Mouse (Mus musculus) embryonic facial prominence, embryonic 12.5 days (tissue): Measurements from ENCODE around the gene Slc6a16. TPM values are rescaled to one million over a fixed set of nuclear protein-coding genes. Genes with fewer than 3 reads are reported as not detected.

Source experiments
- ATAC-seq: fragments of 200-750 bp; cut with Nextera tagmentation; 2 replicates; pipeline ENCODE4 v1.8.0; 2017; ENCODE audit not compliant: insufficient number of reproducible peaks, insufficient read depth, low FRiP score, low TSS enrichment
- H3K27ac ChIP-seq: fragments of 300-500 bp; sonication (generic); 2 replicates; pipeline ENCODE4 v1.5.1; 2016; ENCODE audit warnings: mild to moderate bottlenecking
- H3K27me3 ChIP-seq: fragments of 300-500 bp; sonication (generic); 2 replicates; pipeline ENCODE4 v1.6.1; 2016; ENCODE audit warnings: mild to moderate bottlenecking, moderate library complexity
- H3K36me3 ChIP-seq: fragments of 300-500 bp; sonication (generic); 2 replicates; pipeline ENCODE4 v1.6.1; 2016; ENCODE audit warnings: mild to moderate bottlenecking
- H3K4me1 ChIP-seq: fragments of 300-500 bp; sonication (generic); 2 replicates; pipeline ENCODE4 v1.6.1; 2016
- H3K4me2 ChIP-seq: fragments of 300-500 bp; sonication (generic); replicated peaks from 2 replicates; pipeline ENCODE4 v1.6.1; 2016; ENCODE audit warnings: mild to moderate bottlenecking, moderate library complexity
- H3K4me3 ChIP-seq: fragments of 300-500 bp; sonication (generic); 2 replicates; pipeline ENCODE4 v1.5.1; 2016; ENCODE audit warnings: mild to moderate bottlenecking
- H3K9ac ChIP-seq: fragments of 300-500 bp; sonication (generic); 2 replicates; pipeline ENCODE4 v1.6.1; 2016; ENCODE audit warnings: mild to moderate bottlenecking, moderate library complexity
- H3K9me3 ChIP-seq: fragments of 300-500 bp; sonication (generic); 2 replicates; pipeline ENCODE4 v1.6.1; 2016; ENCODE audit warnings: mild to moderate bottlenecking, moderate library complexity
- WGBS: fragments of 180-500 bp; shearing (Covaris S2); methylation state at CpG from one replicate; pipeline ENCODE4 v1.1.7; 2016; 5-methylcytosine and 5-hydroxymethylcytosine counted together
- polyA plus RNA-seq: library from polyadenylated mRNA; unstranded; fragments of >200 nt; fragmentation: Nextera tagmentation; extraction: Ambion mirVana; gene quantifications from 2 replicates; pipeline ENCODE4 v1.2.1, GENCODE M21; 2016

The Slc6a16 gene
- 0.22 TPM in 1 of 2 replicates, not detected in the other for polyA plus RNA-seq

- peak within 1 kb of the TSS; percentile 24 for H3K4me3 ChIP-seq
- peaks cover 24% of the 10 kb centered on the region for H3K27me3 ChIP-seq
- H3K36me3 ChIP-seq: no peaks in the 10 kb centered on the region
- H3K4me1 ChIP-seq: peaks cover 11% of the 10 kb centered on the region
- ATAC-seq: no peak
- 6% methylated on average over 53 of the region's 53 CpGs for WGBS
- no peak within 1 kb of the TSS for H3K27ac ChIP-seq
- peak within 1 kb of the TSS; percentile 50 for H3K4me2 ChIP-seq
- peak within 1 kb of the TSS; percentile 31 for H3K9ac ChIP-seq
- H3K9me3 ChIP-seq: no peaks in the 10 kb centered on the region
Observed at GRCm38 (mm10) chr7:45240633-45241388, at the start of gene Slc6a16. Gene Slc6a16, plus strand, starts transcription at chr7:45241085.

GRCm38 (mm10) chr7:45191161-45191560 is 49.7 kb upstream of the Slc6a16 start:
- no peak for ATAC-seq
- WGBS: 65% methylated on average over 2 of the region's 2 CpGs
- Histone ChIP-seq H3K36me3 (no peaks in the 10 kb centered on the region), H3K27me3 (peaks cover 41% of the 10 kb centered on the region), H3K27ac (no peak overlapping the region), H3K9me3 (no peaks in the 10 kb centered on the region), H3K9ac (no peak overlapping the region), H3K4me3 (no peak overlapping the region), H3K4me1 (peaks cover 10% of the 10 kb centered on the region), H3K4me2 (no peak overlapping the region)

- Histone ChIP-seq H3K27ac (peak overlapping the region; percentile 76), H3K4me1 (peaks cover 10% of the 10 kb centered on the region), H3K4me3 (no peak overlapping the region), H3K9me3 (no peaks in the 10 kb centered on the region), H3K27me3 (peaks cover 41% of the 10 kb centered on the region), H3K4me2 (no peak overlapping the region), H3K36me3 (no peaks in the 10 kb centered on the region), H3K9ac (no peak overlapping the region)
- ATAC-seq: peak; percentile 72; the same call in 1 of the 2 replicates
- 4% methylated on average over 8 of the region's 8 CpGs for WGBS
Observed at GRCm38 (mm10) chr7:45191803-45192363, 49.0 kb upstream of the Slc6a16 start.

- Histone ChIP-seq H3K36me3 (no peaks in the 10 kb centered on the region), H3K4me2 (no peak overlapping the region), H3K9me3 (no peaks in the 10 kb centered on the region), H3K4me1 (peaks cover 10% of the 10 kb centered on the region), H3K27me3 (peaks cover 42% of the 10 kb centered on the region), H3K4me3 (no peak overlapping the region), H3K9ac (no peak overlapping the region), H3K27ac (no peak overlapping the region)
- no peak for ATAC-seq
- 81% methylated on average over 7 of the region's 7 CpGs for WGBS
Observed at GRCm38 (mm10) chr7:45192585-45193310, 48.1 kb upstream of the Slc6a16 start.

GRCm38 (mm10) chr7:45193406-45193805 is 47.5 kb upstream of the Slc6a16 start:
- Histone ChIP-seq H3K4me2 (no peak overlapping the region), H3K4me3 (no peak overlapping the region), H3K4me1 (peaks cover 10% of the 10 kb centered on the region), H3K36me3 (no peaks in the 10 kb centered on the region), H3K27me3 (peaks cover 36% of the 10 kb centered on the region), H3K27ac (no peak overlapping the region), H3K9ac (no peak overlapping the region), H3K9me3 (no peaks in the 10 kb centered on the region)
- WGBS: 60% methylated on average over 5 of the region's 5 CpGs
- no peak for ATAC-seq

- no peak overlapping the region for H3K27ac ChIP-seq
- no peak for ATAC-seq
- H3K4me2 ChIP-seq: no peak overlapping the region
- peaks cover 10% of the 10 kb centered on the region for H3K4me1 ChIP-seq
- no peak overlapping the region for H3K9ac ChIP-seq
- H3K36me3 ChIP-seq: no peaks in the 10 kb centered on the region
- no peak overlapping the region for H3K4me3 ChIP-seq
- H3K27me3 ChIP-seq: peaks cover 29% of the 10 kb centered on the region
- no peaks in the 10 kb centered on the region for H3K9me3 ChIP-seq
- WGBS: 73% methylated on average over 17 of the region's 17 CpGs
Observed at GRCm38 (mm10) chr7:45193871-45194785, 46.8 kb upstream of the Slc6a16 start.

GRCm38 (mm10) chr7:45195341-45196175 is 45.3 kb upstream of the Slc6a16 start:
- H3K9me3 ChIP-seq: no peaks in the 10 kb centered on the region
- ATAC-seq: no peak
- WGBS: 56% methylated on average over 13 of the region's 13 CpGs
- no peak overlapping the region for H3K27ac ChIP-seq
- no peaks in the 10 kb centered on the region for H3K36me3 ChIP-seq
- H3K9ac ChIP-seq: no peak overlapping the region
- H3K4me2 ChIP-seq: no peak overlapping the region
- H3K27me3 ChIP-seq: peaks cover 21% of the 10 kb centered on the region
- peaks cover 10% of the 10 kb centered on the region for H3K4me1 ChIP-seq
- H3K4me3 ChIP-seq: no peak overlapping the region

GRCm38 (mm10) chr7:45196176-45196535 is 44.7 kb upstream of the Slc6a16 start:
- H3K27me3 ChIP-seq: peaks cover 21% of the 10 kb centered on the region
- no peak overlapping the region for H3K9ac ChIP-seq
- 72% methylated on average over 4 of the region's 4 CpGs for WGBS

GRCm38 (mm10) chr7:45196994-45197393 is 43.9 kb upstream of the Slc6a16 start:
- ATAC-seq: no peak
- Histone ChIP-seq H3K4me2 (no peak overlapping the region), H3K9me3 (no peaks in the 10 kb centered on the region), H3K4me1 (peaks cover 3% of the 10 kb centered on the region), H3K27me3 (peaks cover 21% of the 10 kb centered on the region), H3K9ac (no peak overlapping the region), H3K27ac (no peak overlapping the region), H3K36me3 (no peaks in the 10 kb centered on the region), H3K4me3 (no peak overlapping the region)
- 67% methylated on average over 5 of the region's 5 CpGs for WGBS

More at GRCm38 (mm10) chr7:45196176-45196535, 44.7 kb upstream of the Slc6a16 start:
- Histone ChIP-seq H3K4me1 (peaks cover 10% of the 10 kb centered on the region), H3K4me3 (no peak overlapping the region), H3K9me3 (no peaks in the 10 kb centered on the region), H3K27ac (no peak overlapping the region), H3K36me3 (no peaks in the 10 kb centered on the region), H3K4me2 (no peak overlapping the region)
- ATAC-seq: no peak

GRCm38 (mm10) chr7:45198435-45198834 is 42.5 kb upstream of the Slc6a16 start:
- Histone ChIP-seq H3K27me3 (peaks cover 19% of the 10 kb centered on the region), H3K27ac (no peak overlapping the region), H3K36me3 (no peaks in the 10 kb centered on the region), H3K9me3 (no peaks in the 10 kb centered on the region), H3K4me2 (no peak overlapping the region; the same call in 1 of the 2 replicates), H3K9ac (no peak overlapping the region), H3K4me3 (no peak overlapping the region), H3K4me1 (no peaks in the 10 kb centered on the region; the same call in 1 of the 2 replicates)
- 14% methylated on average over 5 of the region's 5 CpGs for WGBS
- no peak for ATAC-seq
